Mouse (Mus musculus): ENCODE results near the gene Acot4. TPM values are rescaled to one million over a fixed set of nuclear protein-coding genes. Genes with fewer than 3 reads are reported as not detected.
"Not testable (repeated sequence)": the region's sequence is repeated elsewhere in the genome, so short reads cannot be mapped to it uniquely, and the experiment has no call there.

Acot4 gene
- polyA plus RNA-seq, 1 experiment, result 0.23 TPM

GRCm38 (mm10) chr12:84053173-84053572 lies 15.0 kb downstream of the Acot4 start:
- Histone ChIP-seq H3K4me1 (ENCODE audit: control insufficient read depth, insufficient read depth, low read length) (no peaks in the 10 kb centered on the region), H3K27ac (ENCODE audit: insufficient read depth, low read length) (no peak overlapping the region), H3K4me3 (ENCODE audit: insufficient read depth, low read length) (no peak overlapping the region)
- TF ChIP-seq CTCF (IDR thresholded peaks at IDR 0.05; ENCODE audit: borderline replicate concordance, insufficient read depth, low read length), result no peak
- TF ChIP-seq POLR2A (IDR thresholded peaks at IDR 0.05; ENCODE audit: low read depth, low read length), result no peak

GRCm38 (mm10) chr12:84053679-84054391 lies 15.7 kb downstream of the Acot4 start:
- H3K4me1 ChIP-seq (ENCODE audit: control insufficient read depth, insufficient read depth, low read length), result no peaks in the 10 kb centered on the region
- H3K4me3 ChIP-seq (ENCODE audit: insufficient read depth, low read length), result no peak overlapping the region
- TF ChIP-seq CTCF (IDR thresholded peaks at IDR 0.05; ENCODE audit: borderline replicate concordance, insufficient read depth, low read length), result no peak
- no peak for TF ChIP-seq POLR2A (IDR thresholded peaks at IDR 0.05; ENCODE audit: low read depth, low read length)
- H3K27ac ChIP-seq (ENCODE audit: insufficient read depth, low read length), result no peak overlapping the region

GRCm38 (mm10) chr12:84060946-84061345 lies 22.8 kb downstream of the Acot4 start:
- Histone ChIP-seq H3K4me1 (ENCODE audit: control insufficient read depth, insufficient read depth, low read length) (no peaks in the 10 kb centered on the region), H3K27ac (ENCODE audit: insufficient read depth, low read length) (no peak overlapping the region), H3K4me3 (ENCODE audit: insufficient read depth, low read length) (no peak overlapping the region)
- TF ChIP-seq CTCF (IDR thresholded peaks at IDR 0.05; ENCODE audit: borderline replicate concordance, insufficient read depth, low read length) (no peak), POLR2A (IDR thresholded peaks at IDR 0.05; ENCODE audit: low read depth, low read length) (no peak)

GRCm38 (mm10) chr12:84062336-84062735 lies 24.2 kb downstream of the Acot4 start:
- TF ChIP-seq POLR2A (IDR thresholded peaks at IDR 0.05; ENCODE audit: low read depth, low read length) (no peak), CTCF (IDR thresholded peaks at IDR 0.05; ENCODE audit: borderline replicate concordance, insufficient read depth, low read length) (no peak)
- no peaks in the 10 kb centered on the region for H3K4me1 ChIP-seq (ENCODE audit: control insufficient read depth, insufficient read depth, low read length)
- no peak overlapping the region for H3K27ac ChIP-seq (ENCODE audit: insufficient read depth, low read length)
- H3K4me3 ChIP-seq (ENCODE audit: insufficient read depth, low read length), result no peak overlapping the region

GRCm38 (mm10) chr12:84063228-84063627 lies 25.0 kb downstream of the Acot4 start:
- no peak overlapping the region for H3K4me3 ChIP-seq (ENCODE audit: insufficient read depth, low read length)
- no peaks in the 10 kb centered on the region for H3K4me1 ChIP-seq (ENCODE audit: control insufficient read depth, insufficient read depth, low read length)
- no peak overlapping the region for H3K27ac ChIP-seq (ENCODE audit: insufficient read depth, low read length)
- TF ChIP-seq POLR2A (IDR thresholded peaks at IDR 0.05; ENCODE audit: low read depth, low read length) (no peak), CTCF (IDR thresholded peaks at IDR 0.05; ENCODE audit: borderline replicate concordance, insufficient read depth, low read length) (0 out of 2 replicates have a peak, but pooled peaks have one; percentile 17)

GRCm38 (mm10) chr12:84063833-84064232 lies 25.7 kb downstream of the Acot4 start:
- TF ChIP-seq CTCF (IDR thresholded peaks at IDR 0.05; ENCODE audit: borderline replicate concordance, insufficient read depth, low read length), result no peak
- no peak for TF ChIP-seq POLR2A (IDR thresholded peaks at IDR 0.05; ENCODE audit: low read depth, low read length)
- Histone ChIP-seq H3K4me1 (ENCODE audit: control insufficient read depth, insufficient read depth, low read length) (no peaks in the 10 kb centered on the region), H3K4me3 (ENCODE audit: insufficient read depth, low read length) (no peak overlapping the region), H3K27ac (ENCODE audit: insufficient read depth, low read length) (no peak overlapping the region)

- H3K4me3 ChIP-seq (ENCODE audit: insufficient read depth, low read length), result no peak overlapping the region
- no peak for TF ChIP-seq CTCF (IDR thresholded peaks at IDR 0.05; ENCODE audit: borderline replicate concordance, insufficient read depth, low read length)
- TF ChIP-seq POLR2A (IDR thresholded peaks at IDR 0.05; ENCODE audit: low read depth, low read length), result no peak
- no peaks in the 10 kb centered on the region for H3K4me1 ChIP-seq (ENCODE audit: control insufficient read depth, insufficient read depth, low read length)
- no peak overlapping the region for H3K27ac ChIP-seq (ENCODE audit: insufficient read depth, low read length)
Measured at GRCm38 (mm10) chr12:84064621-84065020, 26.4 kb downstream of the Acot4 start.

- TF ChIP-seq CTCF (IDR thresholded peaks at IDR 0.05; ENCODE audit: borderline replicate concordance, insufficient read depth, low read length) (no peak), POLR2A (IDR thresholded peaks at IDR 0.05; ENCODE audit: low read depth, low read length) (no peak)
- no peak overlapping the region for H3K27ac ChIP-seq (ENCODE audit: insufficient read depth, low read length)
- H3K4me3 ChIP-seq (ENCODE audit: insufficient read depth, low read length), result no peak overlapping the region
- H3K4me1 ChIP-seq (ENCODE audit: control insufficient read depth, insufficient read depth, low read length), result no peaks in the 10 kb centered on the region
Measured at GRCm38 (mm10) chr12:84067752-84068151, 29.6 kb downstream of the Acot4 start.

GRCm38 (mm10) chr12:84068296-84068695 lies 30.1 kb downstream of the Acot4 start:
- no peak overlapping the region for H3K27ac ChIP-seq (ENCODE audit: insufficient read depth, low read length)
- H3K4me1 ChIP-seq (ENCODE audit: control insufficient read depth, insufficient read depth, low read length), result no peaks in the 10 kb centered on the region
- H3K4me3 ChIP-seq (ENCODE audit: insufficient read depth, low read length), result no peak overlapping the region
- TF ChIP-seq CTCF (IDR thresholded peaks at IDR 0.05; ENCODE audit: borderline replicate concordance, insufficient read depth, low read length) (no peak), POLR2A (IDR thresholded peaks at IDR 0.05; ENCODE audit: low read depth, low read length) (no peak)

- peak within 1 kb of the TSS; percentile 17 for H3K4me3 ChIP-seq (ENCODE audit: insufficient read depth, low read length)
- no peak within 1 kb of the TSS for H3K27ac ChIP-seq (ENCODE audit: insufficient read depth, low read length)
- no peak for TF ChIP-seq POLR2A (IDR thresholded peaks at IDR 0.05; ENCODE audit: low read depth, low read length)
- no peak for TF ChIP-seq CTCF (IDR thresholded peaks at IDR 0.05; ENCODE audit: borderline replicate concordance, insufficient read depth, low read length)
- no peaks in the 10 kb centered on the region for H3K4me1 ChIP-seq (ENCODE audit: control insufficient read depth, insufficient read depth, low read length)
Measured at GRCm38 (mm10) chr12:84068986-84069385, 30.8 kb downstream of the Acot4 start, which contains the start of gene Acot5. Gene Acot5 (plus strand): TSS chr12:84069325.

GRCm38 (mm10) chr12:84069582-84069981 lies 31.4 kb downstream of the Acot4 start:
- H3K27ac ChIP-seq (ENCODE audit: insufficient read depth, low read length); H3K4me1 ChIP-seq (ENCODE audit: control insufficient read depth, insufficient read depth, low read length): not testable (repeated sequence)
- H3K4me3 ChIP-seq (ENCODE audit: insufficient read depth, low read length), result peak overlapping the region; percentile 17

Data from embryonic fibroblast, embryonic 13.5 days (primary cell).